Mouse (Mus musculus) ES-E14 (cell line): ENCODE results near the gene 2410004P03Rik. TPM values are rescaled to one million over a fixed set of nuclear protein-coding genes. Genes with fewer than 3 reads are reported as not detected.

Experiments
- DNase-seq: peaks from one replicate; pipeline ENCODE4 v3.0.0-alpha.2; 2013; ENCODE audit warnings: low read depth, low spot score
- H3K27ac ChIP-seq: 2 replicates; pipeline ENCODE4 v1.5.1; 2012; ENCODE audit warnings: low read depth, mild to moderate bottlenecking, low read length, moderate library complexity, mixed read lengths; ENCODE audit not compliant: poor library complexity, insufficient read depth, severe bottlenecking
- H3K36me3 ChIP-seq: 2 replicates; pipeline ENCODE4 v1.6.1; 2012; ENCODE audit warnings: mild to moderate bottlenecking, low read length, moderate library complexity, mixed read lengths; ENCODE audit not compliant: control insufficient read depth, poor library complexity, insufficient read depth, severe bottlenecking
- H3K4me1 ChIP-seq, 2 experiments: fragments of 150-350 bp in 1 of 2; sonication (generic) in 1 of 2; 2 replicates each; pipeline ENCODE4 v1.6.1; 2012; ENCODE audit warnings: low read length in 2 of 2, mild to moderate bottlenecking in 1 of 2, mixed read lengths in 1 of 2; ENCODE audit not compliant: control insufficient read depth in 2 of 2, insufficient read depth in 2 of 2, poor library complexity in 1 of 2
- H3K4me3 ChIP-seq, 2 experiments: fragments of 150-350 bp in 1 of 2; sonication (generic) in 1 of 2; 2 replicates each; pipeline ENCODE4 v1.5.1; 2012; ENCODE audit warnings: low read length in 2 of 2, low read depth in 1 of 2, mild to moderate bottlenecking in 1 of 2, mixed read lengths in 1 of 2; ENCODE audit not compliant: insufficient read depth in 1 of 2, poor library complexity in 1 of 2, severe bottlenecking in 1 of 2
- H3K9ac ChIP-seq: 2 replicates; pipeline ENCODE4 v1.6.1; 2012; ENCODE audit warnings: low read depth, mild to moderate bottlenecking, low read length, mixed read lengths; ENCODE audit not compliant: poor library complexity, insufficient read depth, severe bottlenecking
- H3K9me3 ChIP-seq: fragments of 150-350 bp; sonication (generic); 2 replicates; pipeline ENCODE4 v1.6.1; 2012; ENCODE audit warnings: low read depth, mild to moderate bottlenecking, low read length; ENCODE audit not compliant: control insufficient read depth, insufficient read depth
- CHD2 ChIP-seq: IDR thresholded peaks from 2 replicates; pipeline ENCODE4 v1.6.1; 2014; ENCODE audit warnings: mild to moderate bottlenecking, low read depth, low read length, inconsistent platforms
- HCFC1 ChIP-seq: IDR thresholded peaks from 2 replicates; pipeline ENCODE4 v1.6.1; 2012; ENCODE audit warnings: low read length, inconsistent platforms, borderline replicate concordance; ENCODE audit not compliant: insufficient read depth
- MAFK ChIP-seq: IDR thresholded peaks from 2 replicates; pipeline ENCODE4 v1.6.1; 2014; ENCODE audit warnings: mild to moderate bottlenecking, low read depth, low read length, inconsistent platforms; ENCODE audit not compliant: insufficient read depth
- ZC3H11A ChIP-seq: IDR thresholded peaks from 2 replicates; pipeline ENCODE4 v1.6.1; 2012; ENCODE audit warnings: low read depth, mild to moderate bottlenecking, inconsistent platforms, low read length, borderline replicate concordance
- ZNF384 ChIP-seq: IDR thresholded peaks from 2 replicates; pipeline ENCODE4 v1.6.1; 2012; ENCODE audit warnings: low read depth, low read length, inconsistent platforms
- in situ Hi-C, 2 experiments: fragments of 600-800 bp; cut with MboI; formaldehyde crosslinking; loops; one replicate each; pipeline ENCODE4 v1.15.1; 2025; ENCODE audit warnings: low sequenced_read_pairs in 2 of 2, inconsistent platforms in 1 of 2; ENCODE audit not compliant: unreplicated experiment in 2 of 2
- total RNA-seq: library from RNA; depleted of rRNA; stranded (reverse); fragments of 300-350 nt; gene quantifications from 2 replicates; pipeline ENCODE4 v1.2.3, GENCODE M21; 2012; rRNA removed

The 2410004P03Rik gene
- total RNA-seq: 0.40 and 1.1 TPM in 2 replicates

GRCm38 (mm10) chr12:17011100-17011870 lies at the start of gene 2410004P03Rik:
TSS of gene 2410004P03Rik (minus strand) at chr12:17011727.
- Histone ChIP-seq H3K27ac (no peak within 1 kb of the TSS), H3K9ac (peak within 1 kb of the TSS; percentile 38), H3K9me3 (no peaks in the 10 kb centered on the region), H3K4me1 (no peaks in the 10 kb centered on the region), H3K36me3 (no peaks in the 10 kb centered on the region), H3K4me3 (peak within 1 kb of the TSS; percentile 56 to 65)
- DNase-seq: peak; percentile 74
- in situ Hi-C loops: loop anchor here in 1 of 2 experiments (25.0 kb wide), 1 partner anchor 299 kb away; no protein-coding TSS in a partner anchor
- no peak for TF ChIP-seq MAFK
- no peak for TF ChIP-seq HCFC1
- peak; percentile 23; the same call in 1 of the 2 replicates for TF ChIP-seq ZC3H11A
- no peak for TF ChIP-seq ZNF384
- no peak for TF ChIP-seq CHD2

GRCm38 (mm10) chr12:17061183-17061722 lies 49.7 kb upstream of the 2410004P03Rik start:
- Histone ChIP-seq H3K9me3 (no peaks in the 10 kb centered on the region), H3K36me3 (no peaks in the 10 kb centered on the region), H3K4me3 (no peak overlapping the region), H3K27ac (no peak overlapping the region), H3K4me1 (no peaks in the 10 kb centered on the region), H3K9ac (no peak overlapping the region)
- in situ Hi-C loops: no loop called here
- TF ChIP-seq MAFK: no peak
- no peak for TF ChIP-seq ZNF384
- TF ChIP-seq CHD2: no peak
- TF ChIP-seq HCFC1: no peak
- no peak for TF ChIP-seq ZC3H11A
- no peak for DNase-seq

GRCm38 (mm10) chr12:17058490-17058889 lies 47.0 kb upstream of the 2410004P03Rik start:
- TF ChIP-seq CHD2 (no peak), ZNF384 (no peak), HCFC1 (no peak), MAFK (no peak), ZC3H11A (no peak)
- Histone ChIP-seq H3K9me3 (no peaks in the 10 kb centered on the region), H3K27ac (no peak overlapping the region), H3K9ac (no peak overlapping the region), H3K4me1 (no peaks in the 10 kb centered on the region; a peak in 1 of 4 replicates), H3K36me3 (no peaks in the 10 kb centered on the region), H3K4me3 (no peak overlapping the region)
- in situ Hi-C loops: loop anchor here in 1 of 2 experiments (10.0 kb wide), 1 partner anchor 86 kb away; no protein-coding TSS in a partner anchor
- DNase-seq: no peak

- H3K9me3 ChIP-seq: no peaks in the 10 kb centered on the region
- no peak overlapping the region for H3K27ac ChIP-seq
- in situ Hi-C loops: loop anchor here in 1 of 2 experiments (10.0 kb wide), 1 partner anchor 88 kb away; no protein-coding TSS in a partner anchor
- no peak overlapping the region for H3K4me3 ChIP-seq
- H3K9ac ChIP-seq: no peak overlapping the region
- no peak for DNase-seq
- no peak for TF ChIP-seq MAFK
- TF ChIP-seq HCFC1: no peak
- no peak for TF ChIP-seq ZNF384
- H3K36me3 ChIP-seq: no peaks in the 10 kb centered on the region
- no peaks in the 10 kb centered on the region; a peak in 1 of 4 replicates for H3K4me1 ChIP-seq
Measured at GRCm38 (mm10) chr12:17057110-17057509, 45.6 kb upstream of the 2410004P03Rik start.
